Mouse (Mus musculus) right cerebral cortex, postnatal 25 days (tissue): ENCODE measurements around the gene Ptprd.
"Not testable (repeated sequence)": the region's sequence is repeated elsewhere in the genome, so short reads cannot be mapped to it uniquely, and the experiment has no call there.

Source experiments
- DNase-seq: peaks from one replicate; pipeline ENCODE4 v3.0.0; 2022

Gene Ptprd

DNA sequence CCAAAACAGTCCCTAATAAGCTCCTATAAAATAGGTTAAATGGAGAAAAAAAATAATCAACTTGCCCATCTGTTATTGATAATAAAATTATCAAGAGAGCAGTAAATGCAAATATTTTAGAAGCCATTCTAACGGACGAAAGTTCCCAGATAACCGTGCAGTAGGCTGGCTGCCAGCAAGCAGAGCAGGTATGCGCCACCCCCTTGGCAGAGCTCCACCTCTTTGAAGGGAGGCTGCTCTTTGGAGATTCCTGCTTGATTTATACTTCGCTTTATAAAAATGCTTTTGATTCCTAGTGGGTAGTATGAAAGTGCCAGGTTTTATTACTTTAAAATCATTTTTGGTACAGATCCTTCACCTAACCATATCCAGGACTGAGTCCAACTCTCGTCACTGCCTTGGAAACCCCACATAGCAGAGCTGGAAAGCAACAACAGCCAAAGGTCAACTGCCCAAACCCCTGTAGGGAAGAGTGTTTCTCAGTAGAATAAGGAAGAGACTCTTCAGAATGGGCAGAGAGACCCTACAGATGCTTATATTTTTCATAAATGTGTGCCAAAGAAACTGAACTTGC, 1770.9 kb downstream of the Ptprd start:
- no peak for DNase-seq

DNA sequence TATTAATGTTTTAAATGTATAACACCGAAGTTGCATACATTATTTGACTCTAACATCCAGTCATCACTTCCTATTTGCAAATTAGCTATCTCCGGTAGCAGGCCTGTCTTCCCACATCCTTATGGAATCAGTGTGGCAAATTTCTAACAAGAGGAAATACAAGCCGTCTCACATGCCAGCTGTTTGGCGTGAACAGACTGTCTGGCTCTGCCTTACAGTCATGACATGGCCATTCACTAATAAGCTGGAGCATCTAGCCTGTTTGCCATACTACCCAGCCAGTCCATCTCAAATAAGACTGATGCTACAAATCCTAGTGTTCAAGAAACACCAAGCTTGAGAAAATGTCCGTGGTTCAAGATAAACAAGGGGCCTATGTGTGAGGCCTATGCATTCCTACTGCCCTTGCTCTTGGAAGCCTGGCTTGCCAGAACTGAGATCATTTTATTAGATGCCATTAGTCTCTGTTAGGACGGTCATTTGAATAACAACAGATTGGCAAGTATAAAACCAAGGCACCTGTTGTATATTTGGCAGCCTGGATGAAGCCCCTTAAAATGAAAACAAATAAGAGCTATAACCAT, 1773.2 kb downstream of the Ptprd start:
- no peak for DNase-seq

DNA sequence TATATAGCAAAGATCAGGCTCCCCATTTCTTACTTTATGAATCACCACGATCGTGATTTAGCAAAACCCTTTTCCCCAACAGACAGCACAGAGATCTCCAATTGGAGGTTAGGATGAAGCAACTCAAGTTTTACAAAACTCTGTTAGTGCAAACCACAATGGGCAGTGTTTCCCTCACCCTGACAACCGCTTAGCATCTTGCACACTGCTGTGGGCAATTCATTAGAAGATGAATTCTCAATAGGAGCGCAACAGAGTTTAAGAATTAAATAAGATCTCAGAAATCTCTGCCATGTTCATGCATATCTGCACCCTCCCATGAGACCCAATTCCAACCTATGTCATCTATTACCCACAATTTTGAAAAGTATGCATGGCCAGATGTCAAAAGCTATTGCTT, 1773.7 kb downstream of the Ptprd start:
- DNase-seq: no peak

DNA sequence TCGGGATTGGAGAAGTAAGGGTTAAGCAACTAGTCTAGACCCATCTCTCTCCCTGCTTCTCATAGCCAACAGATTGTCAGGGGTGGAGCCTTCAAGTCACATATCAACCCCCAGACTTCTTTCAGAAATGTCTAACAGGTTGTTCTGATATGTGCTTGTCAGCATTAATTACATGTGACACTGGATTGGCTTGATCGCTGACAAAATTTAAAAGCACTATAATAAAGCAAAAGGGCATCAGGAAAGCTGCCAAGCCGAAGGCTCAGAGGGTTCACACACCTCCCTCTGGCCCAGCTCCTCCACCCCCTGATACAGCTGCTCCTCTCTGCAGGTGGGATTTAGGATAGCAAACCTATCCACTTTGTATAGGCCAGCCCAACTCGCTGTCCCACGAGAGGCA, 1775.8 kb downstream of the Ptprd start:
- no peak for DNase-seq

DNA sequence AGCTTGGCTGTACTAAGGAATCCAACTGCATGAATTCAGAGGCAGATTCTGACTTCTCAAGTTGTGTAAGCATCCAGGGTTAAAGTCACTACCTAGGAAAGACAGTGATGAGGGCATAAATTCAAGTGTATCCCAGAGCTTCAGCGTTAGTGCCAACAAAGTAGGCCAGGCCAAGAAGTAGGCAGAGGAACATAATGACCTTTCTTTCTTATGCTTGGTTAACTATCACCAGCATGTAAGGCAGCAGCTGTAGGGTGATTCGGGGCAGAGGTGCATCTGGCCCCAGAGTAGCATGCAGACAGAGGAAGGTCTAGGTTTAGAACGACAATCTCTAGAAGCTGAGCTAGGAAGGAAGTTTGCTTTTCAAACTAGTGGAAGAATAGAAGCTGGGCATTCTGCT, 1782.0 kb downstream of the Ptprd start:
- DNase-seq: no peak

DNA sequence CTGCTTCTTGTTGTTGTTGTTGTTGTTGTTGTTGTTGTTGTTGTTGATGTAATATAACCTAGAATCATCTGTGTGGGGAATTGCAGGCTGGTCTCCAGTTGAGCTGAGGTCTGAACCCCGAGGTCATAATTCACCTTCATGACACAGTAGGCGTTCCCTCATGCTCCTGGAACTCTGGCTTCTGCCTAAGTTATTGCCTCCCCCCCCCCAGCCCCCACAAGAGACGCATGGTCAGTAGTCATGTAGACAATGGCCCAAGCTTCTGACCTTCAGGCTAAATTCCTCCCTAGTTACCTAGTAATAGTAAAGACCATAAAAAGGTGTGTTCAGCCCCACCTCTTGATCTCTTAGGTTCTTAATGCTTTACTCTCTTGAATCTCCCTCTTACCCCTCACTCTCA, 1784.7 kb downstream of the Ptprd start:
- not testable (repeated sequence) for DNase-seq

DNA sequence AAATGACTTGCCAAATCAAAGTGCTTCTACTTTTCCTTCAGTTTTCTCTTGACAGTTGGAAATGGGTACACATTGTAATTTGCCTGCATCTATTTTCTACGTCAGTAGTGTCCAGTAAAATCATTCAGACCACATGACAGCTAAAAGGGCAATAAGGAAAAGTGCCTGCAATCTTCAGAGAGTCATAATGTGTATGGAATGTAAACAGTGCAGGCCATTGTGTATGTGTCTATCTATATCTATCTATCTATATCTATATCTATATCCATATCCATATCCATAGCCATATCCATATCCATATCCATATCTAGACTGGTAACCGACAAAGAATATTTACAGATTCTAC, 1786.6 kb downstream of the Ptprd start:
- no peak for DNase-seq

DNA sequence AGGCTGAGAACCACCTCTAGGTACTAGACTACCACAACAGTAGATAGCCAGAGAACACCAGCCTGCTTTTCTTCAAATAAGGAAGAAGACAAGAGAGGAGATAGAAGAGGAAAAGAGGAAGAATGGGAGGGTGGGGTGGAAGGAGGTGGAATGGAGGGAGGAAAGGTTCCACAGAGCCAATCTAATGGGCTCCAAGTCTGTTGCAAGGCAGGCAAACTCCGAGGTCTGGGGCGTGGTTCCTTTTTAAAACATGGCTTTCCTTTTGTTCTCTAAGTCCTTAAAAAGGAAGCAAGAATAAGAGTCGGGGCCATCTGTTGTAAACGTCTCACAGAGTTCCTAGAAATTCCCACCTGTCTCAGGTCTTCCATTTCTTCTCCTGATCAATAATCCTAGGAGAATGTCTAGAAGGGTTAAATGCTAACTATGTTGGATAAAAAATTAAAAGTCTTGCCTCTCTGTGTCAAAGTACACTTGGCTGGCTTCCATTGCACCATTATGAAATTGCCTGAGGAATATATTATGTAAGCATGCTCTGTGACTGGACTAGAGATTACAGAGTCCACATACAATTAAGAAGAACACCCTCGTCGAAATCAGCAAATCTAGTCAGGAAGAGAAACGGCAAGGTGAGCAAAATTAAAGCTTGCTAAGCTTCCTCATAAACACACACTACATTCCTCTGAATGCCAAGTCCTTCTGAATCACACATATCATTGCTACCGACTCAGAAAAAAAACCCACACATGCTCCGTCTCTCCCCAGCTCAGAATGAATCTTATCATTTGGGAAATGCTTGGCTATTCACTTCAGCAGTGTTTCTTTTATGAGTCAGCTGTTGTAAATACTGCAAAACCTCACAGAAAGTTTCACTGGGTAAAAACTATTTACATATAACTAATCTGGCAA, 1787.2 kb downstream of the Ptprd start:
- no peak for DNase-seq

DNA sequence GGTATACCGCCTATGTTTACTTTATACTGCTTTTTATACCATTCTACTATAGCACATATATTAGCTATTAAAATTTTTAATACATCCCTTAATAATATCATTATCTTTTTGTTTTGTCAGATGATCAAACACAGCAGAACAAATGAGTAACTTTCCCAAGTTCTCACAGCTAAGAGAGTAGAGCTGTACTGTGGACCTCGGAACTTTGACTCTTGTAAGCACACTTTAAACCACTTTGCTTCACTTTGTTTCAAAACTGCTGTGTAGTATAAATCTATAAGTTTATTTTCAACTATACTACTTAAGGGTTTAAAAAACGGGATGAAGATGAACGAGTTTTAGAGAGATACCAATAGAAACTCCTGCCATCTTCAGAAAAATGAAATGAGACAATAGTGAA, 1789.6 kb downstream of the Ptprd start:
- no peak for DNase-seq

DNA sequence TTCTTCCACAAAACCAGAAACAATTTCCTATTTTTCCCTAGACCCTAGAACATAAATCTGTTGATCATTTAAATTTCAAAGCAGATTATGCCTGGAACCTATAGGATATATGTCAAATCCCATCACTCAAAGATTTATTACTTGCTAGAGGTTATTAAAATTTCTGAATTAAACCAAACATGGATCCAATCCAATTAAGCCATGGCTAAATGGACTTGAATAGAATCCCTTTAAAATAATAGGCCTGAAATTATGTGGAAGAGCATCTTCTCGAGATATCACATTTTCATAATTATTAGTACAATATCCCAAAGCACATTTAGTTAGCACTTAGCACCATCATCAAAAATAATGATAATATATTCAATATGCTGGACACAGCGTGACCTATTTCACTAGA, 1792.1 kb downstream of the Ptprd start:
- DNase-seq: no peak

DNA sequence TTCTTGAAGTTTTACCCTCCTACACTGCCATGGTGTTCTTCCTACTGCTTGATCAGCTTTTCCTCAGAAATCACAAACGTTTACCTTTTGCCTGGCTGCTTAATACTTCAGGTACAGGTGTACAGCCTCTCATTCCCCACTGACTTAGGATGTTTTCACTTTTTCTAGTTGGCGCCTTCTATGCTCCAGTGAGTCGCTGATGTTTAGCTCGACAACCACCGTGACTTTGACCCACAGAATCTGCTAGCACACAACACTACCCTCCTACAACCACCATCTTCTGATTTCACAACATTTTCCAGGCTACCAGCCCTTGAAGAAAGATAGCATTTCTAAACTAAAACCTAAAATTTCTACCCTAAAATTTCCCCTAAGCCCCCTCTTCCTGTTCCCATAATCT, 1794.1 kb downstream of the Ptprd start:
- no peak for DNase-seq

DNA sequence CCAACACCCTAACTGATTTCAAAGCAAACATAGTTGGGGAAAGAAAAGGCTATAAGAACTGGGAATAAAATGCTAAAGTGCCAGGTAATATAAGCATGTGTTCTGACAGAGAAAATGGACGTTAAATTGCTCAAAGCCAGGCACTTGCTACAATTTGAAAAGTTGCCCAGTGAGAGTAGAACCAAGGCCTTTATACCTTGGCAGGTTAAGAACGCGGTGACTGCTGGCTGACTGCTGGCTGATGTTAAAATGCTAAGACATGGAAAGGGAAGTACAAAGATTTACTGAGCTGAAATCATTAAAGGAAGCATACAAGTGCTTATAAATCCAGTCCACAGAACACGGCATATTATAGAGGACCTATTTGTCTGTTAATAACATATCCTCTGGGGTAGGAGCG, 1796.1 kb downstream of the Ptprd start:
- no peak for DNase-seq

DNA sequence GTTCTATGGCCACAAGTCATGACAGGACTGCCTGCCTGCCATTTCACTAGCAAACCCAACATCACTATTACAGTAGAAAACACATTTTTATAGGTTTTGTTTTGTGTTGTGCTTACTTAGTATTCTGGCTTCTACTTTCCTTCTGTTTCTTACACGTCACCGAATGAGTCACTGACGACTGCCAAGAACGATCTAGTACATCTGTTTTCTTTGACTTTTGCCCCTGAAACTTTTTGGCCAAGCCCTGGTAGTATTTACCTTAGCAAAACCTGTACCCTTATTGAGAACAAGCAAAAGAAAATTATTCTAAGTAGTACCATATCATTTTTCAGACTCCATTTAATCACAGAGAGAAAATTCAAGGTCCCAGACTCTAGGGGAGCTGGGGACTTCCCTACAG, 1797.2 kb downstream of the Ptprd start:
- no peak for DNase-seq

DNA sequence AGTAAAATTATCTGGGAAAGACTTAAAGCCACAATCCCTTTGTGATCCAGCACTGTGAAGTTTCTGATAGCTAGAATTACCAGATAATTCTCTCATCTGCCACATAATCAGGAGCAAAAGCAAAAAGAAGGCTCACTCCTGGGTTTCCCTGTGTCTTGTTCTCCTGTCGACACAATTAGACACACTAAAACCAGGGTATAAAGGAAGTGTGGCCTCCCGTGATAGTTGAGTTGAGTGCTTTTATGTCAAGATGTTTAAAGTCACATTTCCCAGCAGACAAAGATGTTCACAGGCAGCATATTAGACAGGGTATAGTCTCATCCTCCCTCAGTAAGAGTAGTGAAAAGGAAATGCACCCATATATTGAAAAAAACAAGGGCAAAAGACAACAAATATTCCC, 1801.7 kb downstream of the Ptprd start:
- DNase-seq: no peak

DNA sequence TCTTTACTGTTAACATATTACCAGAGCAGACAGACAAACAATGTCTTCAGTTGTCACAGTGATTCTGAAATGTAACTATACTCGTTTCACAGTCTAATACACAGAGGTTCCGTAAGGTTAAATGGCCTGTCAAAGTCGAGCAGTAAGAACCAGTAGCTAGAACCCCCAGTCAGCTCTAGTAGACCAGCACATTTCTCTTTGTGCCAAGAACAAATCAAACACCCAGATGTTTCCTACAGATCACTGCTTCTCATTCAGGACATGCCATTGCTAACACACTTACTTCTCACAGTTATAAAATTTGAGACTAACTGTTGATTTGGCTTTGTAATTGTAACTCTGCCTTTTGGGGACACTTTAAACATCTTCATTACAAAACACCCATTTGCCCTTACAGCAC, 1802.6 kb downstream of the Ptprd start:
- DNase-seq: no peak

DNA sequence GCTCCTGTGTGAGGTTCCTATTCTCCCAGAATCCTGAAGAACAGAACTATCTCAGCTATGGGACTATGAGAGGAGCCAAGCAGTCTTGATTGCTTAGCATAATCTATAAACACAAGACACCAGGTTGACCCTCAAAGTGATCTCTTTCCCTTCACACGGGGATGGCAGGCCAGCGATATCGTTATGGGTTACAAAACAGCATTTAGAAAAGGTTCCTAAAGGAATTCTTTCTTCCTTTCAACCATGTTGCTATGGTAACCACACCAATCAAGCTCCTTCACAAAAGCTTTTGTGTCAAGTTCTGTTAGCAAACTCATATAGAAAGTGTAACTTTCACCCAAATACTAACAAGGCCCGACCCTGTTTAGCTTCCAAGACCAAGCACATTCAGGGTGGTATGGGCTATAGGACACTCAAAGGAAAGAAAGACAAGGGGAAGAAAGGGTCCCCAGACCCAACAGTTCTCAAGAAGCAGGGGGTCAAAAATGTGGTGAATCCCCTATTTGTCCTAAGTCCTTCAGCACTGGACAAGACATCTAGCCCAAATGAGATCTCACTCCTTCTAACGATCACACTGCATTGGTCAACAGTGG, 1805.8 kb downstream of the Ptprd start:
- DNase-seq: no peak

DNA sequence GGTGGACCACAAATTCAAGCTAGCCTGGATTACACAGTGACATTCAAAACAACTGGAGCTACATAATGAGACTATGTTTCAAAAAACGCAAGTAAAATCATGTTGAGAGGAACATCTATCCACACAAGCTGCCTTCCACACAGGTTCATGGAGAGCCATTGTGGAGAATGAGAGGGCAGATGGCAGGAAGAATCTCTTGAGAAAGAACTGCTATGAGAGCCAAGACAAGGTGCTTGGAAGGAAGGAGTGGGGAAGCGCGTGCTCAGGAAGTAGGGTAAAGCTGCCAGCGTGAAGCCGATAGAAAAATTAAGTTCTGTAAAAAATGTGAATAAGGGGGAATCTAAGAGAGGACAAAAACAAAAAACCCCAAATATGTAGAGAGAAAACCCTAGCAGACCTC, 1808.5 kb downstream of the Ptprd start:
- DNase-seq: no peak

DNA sequence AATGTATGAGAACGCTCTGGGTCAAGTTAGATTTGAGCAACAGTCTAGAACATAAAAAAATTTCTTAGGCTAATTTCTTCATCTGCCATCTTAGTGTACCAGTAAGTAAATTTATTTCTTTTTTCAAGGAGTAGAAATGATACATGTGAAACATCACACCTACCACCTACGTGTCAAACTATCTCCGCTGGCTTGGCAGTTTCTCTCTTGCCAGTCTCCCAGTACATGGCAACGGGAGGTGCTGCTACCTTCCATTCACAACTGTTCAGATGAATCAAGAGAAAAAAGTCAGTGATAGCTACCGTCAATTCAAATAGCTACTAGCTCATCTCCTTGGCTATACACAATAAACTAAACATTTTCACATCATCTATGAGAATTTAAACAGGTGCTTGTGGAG, 1823.9 kb downstream of the Ptprd start:
- no peak for DNase-seq

DNA sequence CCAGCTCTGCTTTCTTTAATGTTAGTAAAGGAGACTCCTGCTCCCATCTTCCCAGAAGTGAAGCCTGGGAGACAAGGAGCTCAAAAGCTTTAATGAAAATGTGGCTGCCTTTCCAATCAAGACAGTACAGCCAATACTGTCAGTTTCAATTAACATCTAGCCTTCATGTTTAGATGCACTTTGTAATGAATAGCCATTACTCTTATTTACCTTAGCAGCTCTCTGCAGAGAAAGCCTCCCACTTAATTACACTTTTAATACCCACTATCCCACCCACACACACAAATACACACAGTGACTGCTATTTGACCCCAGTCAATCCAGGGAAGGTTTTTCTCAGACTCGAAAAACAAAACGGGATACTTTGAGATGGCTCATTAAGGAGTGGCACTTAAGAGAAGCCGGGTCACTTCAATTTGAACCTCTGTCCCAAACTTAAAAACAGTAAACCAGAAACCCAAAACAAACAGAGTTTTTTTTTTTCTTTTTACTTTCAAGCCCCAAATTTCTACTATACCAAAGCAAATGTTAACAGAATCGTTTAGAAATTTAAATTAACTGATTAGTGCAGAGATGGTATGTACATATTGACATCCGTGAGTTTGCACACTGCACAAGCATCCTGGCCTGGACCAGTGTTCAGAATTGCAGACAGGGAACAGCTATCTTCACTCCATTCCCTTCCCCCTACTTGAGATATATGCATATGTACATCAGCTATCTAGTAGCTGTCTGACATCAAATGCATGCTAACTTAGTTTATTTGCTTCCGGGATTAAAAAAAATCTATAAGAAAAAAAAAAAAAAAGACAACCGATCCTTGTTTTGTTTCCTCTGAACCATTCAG, 1824.6 kb downstream of the Ptprd start:
- no peak for DNase-seq

DNA sequence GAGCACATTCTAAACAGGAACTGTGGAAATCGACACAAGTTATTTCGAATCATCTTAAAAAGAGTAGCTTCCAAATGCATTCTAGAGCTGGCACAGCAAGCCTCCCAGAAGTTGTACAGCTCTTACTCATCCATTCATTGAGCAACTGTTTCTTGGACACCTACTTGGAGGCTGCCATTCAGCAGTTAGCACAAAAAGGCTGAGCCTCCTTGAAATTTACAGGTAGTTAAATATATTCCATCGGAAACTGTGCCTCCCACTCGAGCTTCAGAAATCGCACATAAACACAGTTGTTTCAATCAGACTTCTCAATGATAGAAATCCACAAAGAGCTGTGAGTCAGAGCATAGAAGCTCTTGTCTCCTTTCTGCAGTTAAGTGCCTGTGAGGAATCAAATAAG, 1825.9 kb downstream of the Ptprd start:
- DNase-seq: peak; percentile 38

DNA sequence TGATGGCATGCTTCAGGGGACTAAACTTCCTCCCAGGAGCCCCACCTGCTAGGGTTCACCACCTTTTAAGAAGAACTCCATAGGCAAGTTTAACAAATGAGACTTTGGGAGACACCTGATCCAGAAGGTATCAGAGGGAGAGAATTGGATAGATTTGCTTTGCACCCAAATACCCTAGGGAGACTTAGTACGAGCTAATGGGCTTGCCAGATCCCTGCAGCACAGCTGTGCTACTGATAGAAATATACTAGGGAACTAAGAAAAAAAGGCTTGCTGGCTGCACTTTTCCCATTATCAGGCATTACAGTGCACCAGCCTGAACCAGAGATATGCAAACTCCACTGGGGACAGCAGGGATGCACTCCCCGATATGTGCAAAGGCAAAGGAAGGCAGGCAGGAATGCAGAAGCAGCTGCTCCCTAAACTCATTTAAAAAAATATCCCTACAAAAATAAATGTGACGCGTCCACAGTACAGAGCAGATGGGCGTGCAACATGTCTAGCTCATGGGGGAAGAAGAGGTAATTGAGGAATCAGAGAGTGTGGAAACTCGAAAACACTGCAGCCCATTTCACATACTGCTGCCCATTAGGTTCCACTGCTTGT, 1831.3 kb downstream of the Ptprd start:
- peak; percentile 55 for DNase-seq

DNA sequence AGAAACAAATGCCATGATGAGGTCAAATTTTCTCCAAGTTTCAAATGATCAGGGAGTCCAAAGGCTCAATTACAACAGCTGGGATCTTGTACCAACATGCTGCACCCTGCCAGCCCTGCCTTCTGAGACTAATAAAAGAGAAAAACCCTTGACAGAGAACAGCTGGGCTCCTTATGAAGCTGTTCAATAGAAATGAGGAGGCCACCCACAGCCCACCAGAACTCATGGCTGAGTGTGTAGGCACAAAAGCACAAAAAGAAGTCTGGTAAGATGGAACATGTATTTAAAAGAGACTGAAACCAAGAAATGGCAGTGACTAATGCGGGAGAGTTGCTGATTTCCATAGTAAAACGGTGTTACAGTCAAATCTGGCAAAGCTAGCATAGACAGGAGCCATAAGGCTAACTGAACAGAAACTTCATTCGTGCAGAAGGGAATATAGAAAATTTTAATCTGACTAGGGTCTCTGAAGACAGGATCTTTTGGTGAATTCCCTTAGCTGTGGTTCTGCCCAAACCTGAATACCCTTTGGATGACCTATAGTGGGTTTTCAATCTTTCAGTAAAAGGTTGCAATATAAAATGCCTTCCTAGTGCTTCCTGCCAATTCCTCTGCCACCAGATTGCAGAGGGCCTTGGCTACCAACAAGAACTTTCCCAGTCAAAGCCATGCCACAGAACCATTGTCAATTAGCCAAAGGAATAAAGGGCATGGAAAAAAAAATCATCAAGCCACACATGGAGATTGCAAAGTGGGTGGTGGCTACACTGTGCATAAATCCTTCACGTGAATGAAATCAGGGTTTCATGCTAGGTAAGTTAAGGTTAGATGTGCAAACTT, 1841.5 kb downstream of the Ptprd start:
- DNase-seq: peak; percentile 23
